Mouse (Mus musculus) heart, postnatal 0 days (tissue): ENCODE measurements around the gene Prox1.

ENCODE experiments used
- CTCF ChIP-seq: IDR thresholded peaks from 2 replicates; pipeline ENCODE4 v1.5.1; 2016; ENCODE audit warnings: antibody characterized with exemption, control low read depth, low read depth
- EP300 ChIP-seq: IDR thresholded peaks from 2 replicates; pipeline ENCODE4 v1.6.1; 2016; ENCODE audit warnings: antibody characterized with exemption, low read depth

DNA sequence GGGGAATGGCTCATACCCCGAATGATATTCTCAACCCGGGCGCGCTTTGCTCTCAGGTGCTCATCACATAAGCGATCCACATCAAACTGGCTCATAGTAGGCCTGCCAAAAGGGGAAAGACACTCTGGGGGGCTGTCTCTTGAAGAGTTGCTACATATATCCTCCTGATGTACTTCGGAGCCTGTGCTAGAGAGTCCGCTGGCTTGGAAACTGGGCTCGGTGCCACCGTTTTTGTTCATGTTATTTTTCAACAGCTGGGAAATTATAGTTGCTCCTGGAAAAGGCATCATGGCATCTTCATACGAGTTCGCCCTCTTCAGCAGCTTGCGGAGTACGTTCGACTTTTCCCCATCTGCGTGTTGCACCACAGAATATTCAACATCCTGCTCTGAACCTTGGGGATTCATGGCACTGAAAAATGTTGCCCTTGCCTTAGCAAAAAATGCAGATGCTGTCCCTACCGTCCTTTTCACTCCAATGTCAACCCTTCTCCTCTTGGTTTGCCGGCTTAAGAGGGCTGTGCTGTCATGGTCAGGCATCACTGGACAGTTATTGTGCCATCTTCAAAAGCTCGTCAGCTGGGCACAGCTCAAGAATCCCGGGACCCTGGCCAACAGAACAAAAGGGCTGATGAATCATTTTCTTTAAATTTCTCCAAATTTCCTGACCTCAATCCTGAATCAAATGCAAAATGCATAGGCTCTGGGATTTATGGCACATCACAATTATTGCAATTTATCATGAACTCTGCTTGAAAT is 8.6 kb downstream of the Prox1 start:
- no peak for TF ChIP-seq CTCF
- no peak for TF ChIP-seq EP300
